Mouse (Mus musculus) ES-Bruce4 (cell line): ENCODE data around the gene Cdh4. TPM values are rescaled to one million over a fixed set of nuclear protein-coding genes. Genes with fewer than 3 reads are reported as not detected.

Source experiments
- H3K27ac ChIP-seq: 2 replicates; pipeline ENCODE4 v1.5.1; 2012; ENCODE audit warnings: low read length, inconsistent platforms; ENCODE audit not compliant: insufficient read depth
- H3K27me3 ChIP-seq: 2 replicates; pipeline ENCODE4 v1.6.1; 2012; ENCODE audit warnings: mild to moderate bottlenecking, low read length, inconsistent platforms; ENCODE audit not compliant: control insufficient read depth, poor library complexity, insufficient read depth, severe bottlenecking
- H3K36me3 ChIP-seq: 2 replicates; pipeline ENCODE4 v1.6.1; 2012; ENCODE audit warnings: inconsistent platforms, mild to moderate bottlenecking, low read length, moderate library complexity; ENCODE audit not compliant: control insufficient read depth, poor library complexity, insufficient read depth, severe bottlenecking
- H3K4me1 ChIP-seq: one replicate; pipeline ENCODE4 v1.8.1; 2011; ENCODE audit warnings: low read length; ENCODE audit not compliant: control insufficient read depth, insufficient read depth
- H3K4me3 ChIP-seq: 2 replicates; pipeline ENCODE4 v1.5.1; 2011; ENCODE audit warnings: low read depth, mild to moderate bottlenecking, low read length
- H3K9ac ChIP-seq: 2 replicates; pipeline ENCODE4 v1.6.1; 2012; ENCODE audit warnings: low read depth, mild to moderate bottlenecking, inconsistent platforms; ENCODE audit not compliant: poor library complexity, severe bottlenecking
- H3K9me3 ChIP-seq: replicated peaks from 2 replicates; pipeline ENCODE4 v1.6.1; 2012; ENCODE audit warnings: mild to moderate bottlenecking, low read length, inconsistent platforms; ENCODE audit not compliant: control insufficient read depth, poor library complexity, insufficient read depth, severe bottlenecking
- CTCF ChIP-seq: IDR thresholded peaks from one replicate; pipeline ENCODE4 v1.8.1; 2011; ENCODE audit warnings: low read depth, low read length
- EP300 ChIP-seq: IDR thresholded peaks from 2 replicates; pipeline ENCODE4 v1.6.1; 2011; ENCODE audit warnings: low read depth, low read length; ENCODE audit not compliant: insufficient read depth
- POLR2A ChIP-seq: IDR thresholded peaks from one replicate; pipeline ENCODE4 v1.8.1; 2011; ENCODE audit warnings: low read length; ENCODE audit not compliant: insufficient read depth
- polyA plus RNA-seq: library from polyadenylated mRNA; stranded (reverse); fragments of >200 nt; gene quantifications from 2 replicates; pipeline ENCODE4 v1.2.4, GENCODE M21; 2011; ENCODE audit warnings: low read depth; ENCODE audit not compliant: missing spikeins, insufficient read depth, insufficient read length

Cdh4 gene
- polyA plus RNA-seq, 1 experiment: 1.4 TPM

DNA sequence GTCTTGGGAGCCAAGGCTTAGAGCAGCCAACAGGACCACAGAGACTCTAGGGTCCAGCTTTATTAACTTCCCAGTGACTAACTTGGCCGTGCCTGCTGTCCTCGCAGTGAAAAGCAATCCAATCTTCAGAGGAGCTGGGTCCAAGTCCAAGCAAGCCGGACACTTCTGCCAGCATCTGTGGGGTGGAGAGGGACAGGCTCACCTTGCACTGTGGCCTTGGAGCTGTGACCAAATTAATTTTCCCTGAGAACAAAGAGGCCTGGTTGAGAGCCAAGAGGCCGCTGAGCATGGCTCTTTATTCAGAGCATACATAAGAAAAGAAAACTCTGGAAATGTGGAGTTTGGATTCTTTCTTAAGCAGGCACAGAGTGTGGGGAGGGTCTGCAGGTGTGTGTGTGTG lies 152.8 kb downstream of the Cdh4 start:
- Histone ChIP-seq H3K36me3 (no peaks in the 10 kb centered on the region), H3K9ac (no peak overlapping the region), H3K27me3 (no peaks in the 10 kb centered on the region), H3K4me1 (no peaks in the 10 kb centered on the region), H3K4me3 (no peak overlapping the region), H3K9me3 (no peaks in the 10 kb centered on the region), H3K27ac (no peak overlapping the region)
- no peak for TF ChIP-seq POLR2A
- TF ChIP-seq CTCF: no peak
- TF ChIP-seq EP300: no peak

- H3K9me3 ChIP-seq: no peaks in the 10 kb centered on the region
- no peaks in the 10 kb centered on the region for H3K4me1 ChIP-seq
- no peak overlapping the region for H3K27ac ChIP-seq
- TF ChIP-seq CTCF (no peak), EP300 (no peak), POLR2A (no peak)
- no peak overlapping the region for H3K4me3 ChIP-seq
- H3K36me3 ChIP-seq: no peaks in the 10 kb centered on the region
- H3K9ac ChIP-seq: no peak overlapping the region
- H3K27me3 ChIP-seq: no peaks in the 10 kb centered on the region
Measured at GRCm38 (mm10) chr2:179598886-179599285, 156.7 kb downstream of the Cdh4 start.

- H3K4me1 ChIP-seq: no peaks in the 10 kb centered on the region
- H3K27ac ChIP-seq: no peak overlapping the region
- no peaks in the 10 kb centered on the region for H3K9me3 ChIP-seq
- H3K9ac ChIP-seq: no peak overlapping the region
- H3K27me3 ChIP-seq: no peaks in the 10 kb centered on the region
- no peak overlapping the region for H3K4me3 ChIP-seq
- TF ChIP-seq EP300 (no peak), POLR2A (no peak), CTCF (no peak)
- H3K36me3 ChIP-seq: no peaks in the 10 kb centered on the region
Measured at GRCm38 (mm10) chr2:179599886-179600285, 157.7 kb downstream of the Cdh4 start.

DNA sequence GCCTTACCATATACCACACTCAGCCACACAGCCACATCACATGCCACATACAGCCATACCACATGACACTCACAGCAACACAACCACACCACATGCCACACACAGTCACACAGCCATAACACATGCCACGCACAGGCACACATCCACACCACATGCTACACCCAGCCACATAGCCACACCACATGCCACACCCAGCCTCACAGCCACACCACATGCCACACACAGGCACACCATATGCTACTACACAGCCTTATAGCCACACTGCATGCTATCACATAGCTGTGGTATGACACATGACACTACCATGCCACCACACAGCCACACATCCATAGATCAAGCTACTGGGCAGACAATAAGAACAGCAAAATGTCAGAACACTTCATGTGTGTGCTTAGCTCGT lies 158.1 kb downstream of the Cdh4 start:
- no peaks in the 10 kb centered on the region for H3K9me3 ChIP-seq
- H3K27ac ChIP-seq: no peak overlapping the region
- H3K4me3 ChIP-seq: no peak overlapping the region
- no peaks in the 10 kb centered on the region for H3K27me3 ChIP-seq
- no peaks in the 10 kb centered on the region for H3K36me3 ChIP-seq
- H3K9ac ChIP-seq: no peak overlapping the region
- H3K4me1 ChIP-seq: no peaks in the 10 kb centered on the region
- no peak for TF ChIP-seq EP300

DNA sequence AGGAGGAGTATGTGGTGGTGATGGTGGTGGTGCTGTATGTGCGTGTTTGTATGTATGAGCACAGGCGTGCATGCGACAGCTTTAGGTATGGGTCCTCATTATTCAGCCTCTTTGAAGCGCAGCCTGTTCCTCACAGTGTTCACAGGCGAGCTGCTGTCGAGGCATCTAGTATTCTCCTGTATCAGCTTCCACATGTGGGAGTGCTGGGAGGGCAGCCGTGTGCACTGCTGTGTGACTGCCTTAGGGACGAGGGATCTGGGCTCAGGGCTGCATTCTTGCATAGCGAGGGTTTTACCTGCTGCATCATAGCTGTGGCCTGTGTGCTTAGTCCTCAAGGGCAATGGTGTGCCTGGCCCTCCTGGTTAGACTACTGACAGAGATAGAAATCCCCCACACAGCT lies 158.9 kb downstream of the Cdh4 start:
- no peak for TF ChIP-seq POLR2A
- TF ChIP-seq CTCF: no peak
- TF ChIP-seq EP300: no peak
- Histone ChIP-seq H3K27me3 (no peaks in the 10 kb centered on the region), H3K27ac (no peak overlapping the region), H3K9ac (no peak overlapping the region), H3K9me3 (no peaks in the 10 kb centered on the region), H3K4me3 (no peak overlapping the region), H3K4me1 (no peaks in the 10 kb centered on the region), H3K36me3 (no peaks in the 10 kb centered on the region)

GRCm38 (mm10) chr2:179604746-179605145 lies 162.5 kb downstream of the Cdh4 start:
- no peak overlapping the region for H3K9ac ChIP-seq
- H3K36me3 ChIP-seq: no peaks in the 10 kb centered on the region
- H3K9me3 ChIP-seq: no peaks in the 10 kb centered on the region
- no peak for TF ChIP-seq EP300
- no peak for TF ChIP-seq CTCF
- TF ChIP-seq POLR2A: no peak
- H3K27me3 ChIP-seq: no peaks in the 10 kb centered on the region
- no peak overlapping the region for H3K4me3 ChIP-seq
- H3K27ac ChIP-seq: no peak overlapping the region
- no peaks in the 10 kb centered on the region for H3K4me1 ChIP-seq

GRCm38 (mm10) chr2:179605255-179605654 lies 163.0 kb downstream of the Cdh4 start:
- Histone ChIP-seq H3K4me3 (no peak overlapping the region), H3K9ac (no peak overlapping the region), H3K27ac (no peak overlapping the region), H3K9me3 (no peaks in the 10 kb centered on the region), H3K4me1 (no peaks in the 10 kb centered on the region), H3K36me3 (no peaks in the 10 kb centered on the region), H3K27me3 (no peaks in the 10 kb centered on the region)
- no peak for TF ChIP-seq CTCF
- TF ChIP-seq EP300: no peak
- TF ChIP-seq POLR2A: no peak
